Mouse (Mus musculus) brain, adult 10 weeks (tissue): ENCODE measurements around the gene Nrde2. TPM values are rescaled to one million over a fixed set of nuclear protein-coding genes. Genes with fewer than 3 reads are reported as not detected.

ENCODE experiments used
- polyA plus RNA-seq: library from polyadenylated mRNA; stranded (reverse); fragments of 350-450 nt; fragmentation: Illumina TruSeq; extraction: RNeasy Lipid Tissue Mini Kit (QIAGEN cat#74804); gene quantifications from one replicate; pipeline ENCODE4 v1.2.3, GENCODE M21; 2015; ENCODE audit warnings: low read depth, low replicate concordance

Nrde2 gene
- polyA plus RNA-seq, result 11.4 TPM

DNA sequence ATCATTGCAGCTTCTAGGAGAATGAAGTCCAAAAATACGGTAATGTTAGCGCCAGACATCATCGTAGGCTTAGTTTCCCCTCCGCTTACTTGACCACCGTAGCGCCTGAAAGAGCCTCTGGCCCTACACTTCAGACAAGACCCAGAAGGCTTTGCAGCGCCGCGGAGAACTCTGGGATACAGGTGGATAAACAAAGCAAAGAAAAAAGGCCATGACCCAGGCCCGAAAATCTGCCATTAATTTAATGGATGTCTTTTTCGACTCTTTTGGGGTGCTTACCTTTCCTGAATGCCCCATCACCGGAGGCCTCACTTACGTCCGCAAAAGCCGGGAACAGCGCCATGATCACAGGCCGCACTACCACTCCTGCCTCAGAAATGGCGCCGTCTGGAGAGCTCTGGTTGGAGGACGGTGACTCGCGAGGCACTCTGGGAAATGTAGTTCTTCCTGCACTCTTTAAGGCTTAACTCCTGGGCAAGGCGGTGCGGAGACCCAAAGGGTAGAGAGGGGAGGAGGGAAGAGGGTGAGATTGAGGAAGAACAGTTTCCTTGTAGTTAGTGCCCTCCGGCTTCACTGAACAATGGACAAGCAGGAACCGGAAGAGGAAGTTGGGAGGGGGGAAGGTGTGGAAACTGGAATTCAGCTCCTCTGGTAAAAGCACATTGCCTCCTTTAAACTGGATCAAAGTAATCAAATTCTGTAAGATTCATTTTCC lies at the start of gene Nrde2:
Gene Nrde2 (minus strand): TSS at position 393 of the 715 bp plus-strand sequence.

DNA sequence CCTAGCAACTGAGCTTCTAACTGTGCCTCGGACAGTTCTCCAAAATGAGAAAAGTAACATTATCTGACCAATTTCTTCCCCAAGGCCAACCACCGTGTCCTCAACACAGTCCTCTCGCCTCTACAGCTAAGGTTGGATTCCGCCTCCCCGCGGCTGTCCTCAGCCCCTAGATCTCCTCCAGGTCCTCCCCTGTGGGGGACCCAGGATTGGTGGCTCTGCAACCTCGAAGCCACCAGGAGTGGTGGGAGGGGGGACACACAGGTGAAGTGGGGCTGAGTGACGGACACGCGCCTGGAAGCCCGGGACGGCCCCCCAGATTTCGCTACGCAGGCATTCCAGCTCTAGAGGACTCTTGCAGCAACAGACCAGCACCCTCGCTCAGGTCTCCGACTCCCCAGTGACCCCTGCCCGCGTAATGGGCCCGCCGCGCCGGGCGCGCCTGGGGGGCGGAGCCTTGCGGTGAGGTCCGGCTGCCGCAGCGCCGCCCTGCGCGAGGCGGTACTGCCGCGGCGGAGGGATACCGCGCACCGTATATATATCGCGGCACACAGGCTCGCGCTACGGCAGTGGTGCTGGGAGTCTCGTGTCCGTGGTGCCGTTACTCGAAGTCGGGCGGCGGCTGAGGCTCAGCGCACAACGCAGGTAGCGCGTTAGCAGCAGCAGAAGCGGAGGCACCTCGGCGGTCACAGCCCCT lies 39.7 kb upstream of the Nrde2 start, which contains the start of gene Calm1:
Gene Calm1 (plus strand): TSS at position 469 of the 694 bp plus-strand sequence.

GRCm38 (mm10) chr12:100109986-100110696 lies 49.3 kb downstream of the Nrde2 start, which contains the start of gene Psmc1:
Psmc1 (plus strand) TSS chr12:100110154.

Other genes with a start within 250 kb of the Nrde2 start
- gene Kcnk13, start 195.2 kb downstream of the Nrde2 start, polyA plus RNA-seq, result 8.0 TPM
- 226 TPM for gene Psmc1, start 49.5 kb downstream of the Nrde2 start, polyA plus RNA-seq
- 2,057 TPM for gene Calm1, start 39.8 kb upstream of the Nrde2 start, polyA plus RNA-seq